Mouse (Mus musculus): ENCODE measurements around the gene Fkbp11. TPM values are rescaled to one million over a fixed set of nuclear protein-coding genes. Genes with fewer than 3 reads are reported as not detected.
"Not testable (repeated sequence)": the region's sequence is repeated elsewhere in the genome, so short reads cannot be mapped to it uniquely, and the experiment has no call there.

Gene Fkbp11
- total RNA-seq, 1 experiment = 105 TPM

DNA sequence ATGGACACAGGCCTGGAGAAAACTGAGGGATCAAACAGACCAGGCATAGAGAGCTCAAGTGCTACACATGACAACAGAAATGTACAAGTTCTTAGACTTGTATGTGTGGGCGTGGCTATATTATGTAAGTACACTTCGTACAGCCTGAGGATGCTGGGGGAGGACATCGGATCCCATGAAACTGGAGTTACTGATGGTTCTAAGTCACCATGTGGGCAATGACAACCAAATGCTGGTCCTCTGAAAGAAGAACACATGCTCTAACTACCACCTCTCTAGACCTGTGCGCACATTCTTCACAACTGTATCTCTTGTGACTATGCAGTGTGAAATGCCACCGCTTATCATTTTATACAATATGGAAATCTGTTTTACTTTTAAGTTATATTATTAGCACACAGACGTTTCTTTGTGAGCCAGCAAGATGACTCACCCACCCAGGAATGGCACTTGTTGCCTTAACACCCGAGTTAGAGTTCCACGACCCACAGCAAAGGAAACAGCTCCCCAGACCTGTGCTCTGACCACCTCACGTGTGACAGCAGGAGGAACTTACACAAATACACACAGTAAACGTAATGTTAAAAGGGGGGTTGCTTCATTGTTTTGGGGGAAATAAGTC, 18.5 kb upstream of the Fkbp11 start:
- H3K9me3 ChIP-seq (ENCODE audit: control insufficient read depth, insufficient read depth, low read depth, low read length) = no peaks in the 10 kb centered on the region
- in situ Hi-C loops (cut with MboI; ENCODE audit: low sequenced_read_pairs in 2 of 2, unreplicated experiment in 2 of 2) = no loop called here
- no peak overlapping the region for H3K9ac ChIP-seq (ENCODE audit: insufficient read depth, low read depth, low read length, poor library complexity, severe bottlenecking)
- no peaks in the 10 kb centered on the region for H3K4me1 ChIP-seq (ENCODE audit: control insufficient read depth in 2 of 2, insufficient read depth in 2 of 2, low read length in 2 of 2, poor library complexity in 1 of 2)
- DNase-seq (ENCODE audit: low read depth, low spot score) = no peak
- H3K27ac ChIP-seq (ENCODE audit: insufficient read depth, low read depth, low read length, poor library complexity, severe bottlenecking) = no peak overlapping the region
- TF ChIP-seq HCFC1 (IDR thresholded peaks at IDR 0.05; ENCODE audit: borderline replicate concordance, insufficient read depth, low read length) = no peak
- TF ChIP-seq MAFK (IDR thresholded peaks at IDR 0.05; ENCODE audit: insufficient read depth, low read depth, low read length) = no peak
- no peak for TF ChIP-seq ZNF384 (IDR thresholded peaks at IDR 0.05; ENCODE audit: low read depth, low read length)
- TF ChIP-seq ZC3H11A (IDR thresholded peaks at IDR 0.05; ENCODE audit: borderline replicate concordance, low read depth, low read length) = no peak
- no peak for TF ChIP-seq CHD2 (IDR thresholded peaks at IDR 0.05; ENCODE audit: low read depth, low read length)
- H3K36me3 ChIP-seq (ENCODE audit: control insufficient read depth, insufficient read depth, low read length, poor library complexity, severe bottlenecking) = peaks cover 7% of the 10 kb centered on the region; the same call in 1 of the 2 replicates
- no peak overlapping the region for H3K4me3 ChIP-seq (ENCODE audit: insufficient read depth in 1 of 2, low read depth in 1 of 2, low read length in 2 of 2, poor library complexity in 1 of 2, severe bottlenecking in 1 of 2)

DNA sequence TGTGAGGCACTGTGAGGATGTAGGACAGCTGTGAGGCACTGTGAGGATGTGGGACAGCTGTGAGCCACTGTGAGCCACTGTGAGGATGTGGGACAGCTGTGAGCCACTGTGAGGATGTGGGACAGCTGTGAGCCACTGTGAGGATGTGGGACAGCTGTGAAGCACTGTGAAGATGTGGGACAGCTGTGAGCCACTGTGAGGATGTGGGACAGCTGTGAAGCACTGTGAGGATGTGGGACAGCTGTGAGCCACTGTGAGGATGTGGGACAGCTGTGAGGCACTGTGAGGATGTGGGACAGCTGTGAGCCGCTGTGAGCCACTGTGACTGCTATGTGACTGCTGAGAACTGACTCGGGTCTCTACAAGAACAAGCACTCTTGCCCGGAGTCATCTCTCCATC, 15.9 kb upstream of the Fkbp11 start:
- peaks cover 27% of the 10 kb centered on the region for H3K36me3 ChIP-seq (ENCODE audit: control insufficient read depth, insufficient read depth, low read length, poor library complexity, severe bottlenecking)
- H3K9me3 ChIP-seq (ENCODE audit: control insufficient read depth, insufficient read depth, low read depth, low read length); H3K4me1 ChIP-seq (ENCODE audit: control insufficient read depth in 2 of 2, insufficient read depth in 2 of 2, low read length in 2 of 2, poor library complexity in 1 of 2); H3K4me3 ChIP-seq (ENCODE audit: insufficient read depth in 1 of 2, low read depth in 1 of 2, low read length in 2 of 2, poor library complexity in 1 of 2, severe bottlenecking in 1 of 2); in situ Hi-C loops (cut with MboI; ENCODE audit: low sequenced_read_pairs in 2 of 2, unreplicated experiment in 2 of 2); H3K9ac ChIP-seq (ENCODE audit: insufficient read depth, low read depth, low read length, poor library complexity, severe bottlenecking); H3K27ac ChIP-seq (ENCODE audit: insufficient read depth, low read depth, low read length, poor library complexity, severe bottlenecking); DNase-seq (ENCODE audit: low read depth, low spot score): not testable (repeated sequence)

GRCm38 (mm10) chr15:98742766-98743428, 14.9 kb upstream of the Fkbp11 start:
- Histone ChIP-seq H3K9ac (ENCODE audit: insufficient read depth, low read depth, low read length, poor library complexity, severe bottlenecking) (no peak overlapping the region), H3K27ac (ENCODE audit: insufficient read depth, low read depth, low read length, poor library complexity, severe bottlenecking) (no peak overlapping the region), H3K4me1 (ENCODE audit: control insufficient read depth in 2 of 2, insufficient read depth in 2 of 2, low read length in 2 of 2, poor library complexity in 1 of 2) (no peaks in the 10 kb centered on the region), H3K4me3 (ENCODE audit: insufficient read depth in 1 of 2, low read depth in 1 of 2, low read length in 2 of 2, poor library complexity in 1 of 2, severe bottlenecking in 1 of 2) (no peak overlapping the region), H3K36me3 (ENCODE audit: control insufficient read depth, insufficient read depth, low read length, poor library complexity, severe bottlenecking) (peaks cover 29% of the 10 kb centered on the region), H3K9me3 (ENCODE audit: control insufficient read depth, insufficient read depth, low read depth, low read length) (no peaks in the 10 kb centered on the region)
- in situ Hi-C loops (cut with MboI; ENCODE audit: low sequenced_read_pairs in 2 of 2, unreplicated experiment in 2 of 2) = no loop called here
- TF ChIP-seq ZC3H11A (IDR thresholded peaks at IDR 0.05; ENCODE audit: borderline replicate concordance, low read depth, low read length) = no peak
- TF ChIP-seq ZNF384 (IDR thresholded peaks at IDR 0.05; ENCODE audit: low read depth, low read length) = no peak
- no peak for TF ChIP-seq HCFC1 (IDR thresholded peaks at IDR 0.05; ENCODE audit: borderline replicate concordance, insufficient read depth, low read length)
- no peak for TF ChIP-seq CHD2 (IDR thresholded peaks at IDR 0.05; ENCODE audit: low read depth, low read length)
- no peak for TF ChIP-seq MAFK (IDR thresholded peaks at IDR 0.05; ENCODE audit: insufficient read depth, low read depth, low read length)
- DNase-seq (ENCODE audit: low read depth, low spot score) = no peak

- no peak for TF ChIP-seq ZC3H11A (IDR thresholded peaks at IDR 0.05; ENCODE audit: borderline replicate concordance, low read depth, low read length)
- TF ChIP-seq MAFK (IDR thresholded peaks at IDR 0.05; ENCODE audit: insufficient read depth, low read depth, low read length) = no peak
- TF ChIP-seq CHD2 (IDR thresholded peaks at IDR 0.05; ENCODE audit: low read depth, low read length) = no peak
- no peak for TF ChIP-seq HCFC1 (IDR thresholded peaks at IDR 0.05; ENCODE audit: borderline replicate concordance, insufficient read depth, low read length)
- TF ChIP-seq ZNF384 (IDR thresholded peaks at IDR 0.05; ENCODE audit: low read depth, low read length) = no peak
- no peaks in the 10 kb centered on the region for H3K9me3 ChIP-seq (ENCODE audit: control insufficient read depth, insufficient read depth, low read depth, low read length)
- no peak overlapping the region for H3K27ac ChIP-seq (ENCODE audit: insufficient read depth, low read depth, low read length, poor library complexity, severe bottlenecking)
- no peaks in the 10 kb centered on the region for H3K4me1 ChIP-seq (ENCODE audit: control insufficient read depth in 2 of 2, insufficient read depth in 2 of 2, low read length in 2 of 2, poor library complexity in 1 of 2)
- no peak overlapping the region for H3K9ac ChIP-seq (ENCODE audit: insufficient read depth, low read depth, low read length, poor library complexity, severe bottlenecking)
- DNase-seq (ENCODE audit: low read depth, low spot score) = no peak
- H3K4me3 ChIP-seq (ENCODE audit: insufficient read depth in 1 of 2, low read depth in 1 of 2, low read length in 2 of 2, poor library complexity in 1 of 2, severe bottlenecking in 1 of 2) = no peak overlapping the region
- in situ Hi-C loops (cut with MboI; ENCODE audit: low sequenced_read_pairs in 2 of 2, unreplicated experiment in 2 of 2) = no loop called here
- H3K36me3 ChIP-seq (ENCODE audit: control insufficient read depth, insufficient read depth, low read length, poor library complexity, severe bottlenecking) = peaks cover 39% of the 10 kb centered on the region
These were observed 12.2 kb upstream of the Fkbp11 start for GRCm38 (mm10) chr15:98740219-98740618.

Measured in ES-E14 (cell line).